Mouse (Mus musculus) frontal cortex, adult (tissue): ENCODE measurements around the gene Sst.

ENCODE experiments used
- ATAC-seq: cut with Nextera tagmentation; 2 replicates; pipeline ENCODE4 v1.9.2; 2017; ENCODE audit warnings: mild to moderate bottlenecking, moderate library complexity, mixed read lengths; ENCODE audit not compliant: low TSS enrichment

Sst gene

GRCm38 (mm10) chr16:23885098-23885497 is 5.7 kb downstream of the Sst start:
- peak; percentile 96 for ATAC-seq

GRCm38 (mm10) chr16:23855242-23855641 is 35.5 kb downstream of the Sst start:
- ATAC-seq: no peak

GRCm38 (mm10) chr16:23849720-23850119 is 41.0 kb downstream of the Sst start:
- ATAC-seq: no peak

- no peak for ATAC-seq
Measured at GRCm38 (mm10) chr16:23849176-23849575, 41.6 kb downstream of the Sst start.

- ATAC-seq: no peak
Measured at GRCm38 (mm10) chr16:23844622-23845021, 46.1 kb downstream of the Sst start.

- ATAC-seq: no peak
Measured at GRCm38 (mm10) chr16:23842609-23843008, 48.1 kb downstream of the Sst start.
